Mouse (Mus musculus) small intestine, adult 2 months (tissue): ENCODE data around the gene Abcf2. TPM values are rescaled to one million over a fixed set of nuclear protein-coding genes. Genes with fewer than 3 reads are reported as not detected.

Experiments
- H3K27ac ChIP-seq: fragments of 200-500 bp; 2 replicates; pipeline ENCODE4 v1.5.1; 2012; ENCODE audit warnings: low read depth, low read length, control low read depth, inconsistent platforms; ENCODE audit not compliant: insufficient read depth
- H3K27me3 ChIP-seq: fragments of 200-500 bp; 2 replicates; pipeline ENCODE4 v1.6.1; 2012; ENCODE audit warnings: mild to moderate bottlenecking, moderate library complexity, low read length, inconsistent platforms; ENCODE audit not compliant: control insufficient read depth, insufficient read depth
- H3K36me3 ChIP-seq: fragments of 200-500 bp; 2 replicates; pipeline ENCODE4 v1.6.1; 2012; ENCODE audit warnings: mild to moderate bottlenecking, low read length, control low read depth, inconsistent platforms; ENCODE audit not compliant: control insufficient read depth, insufficient read depth
- H3K4me1 ChIP-seq: fragments of 200-500 bp; 2 replicates; pipeline ENCODE4 v1.6.1; 2012; ENCODE audit warnings: low read length, inconsistent platforms, mixed read lengths; ENCODE audit not compliant: control insufficient read depth, insufficient read depth, insufficient read length
- H3K4me3 ChIP-seq: fragments of 200-500 bp; 2 replicates; pipeline ENCODE4 v1.5.1; 2012; ENCODE audit warnings: low read depth, mild to moderate bottlenecking, control low read depth, inconsistent platforms, low read length, moderate library complexity
- CTCF ChIP-seq: fragments of 200-500 bp; IDR thresholded peaks from 2 replicates; pipeline ENCODE4 v1.5.1; 2012; ENCODE audit warnings: low read depth, mild to moderate bottlenecking, control low read depth, inconsistent platforms, low read length, moderate library complexity, mixed read lengths; ENCODE audit not compliant: insufficient replicate concordance, insufficient read length; ENCODE audit errors: extremely low read depth
- POLR2A ChIP-seq: fragments of 200-500 bp; IDR thresholded peaks from 2 replicates; pipeline ENCODE4 v1.6.1; 2012; ENCODE audit warnings: low read depth, mild to moderate bottlenecking, control low read depth, inconsistent platforms, low read length, moderate library complexity
- WGBS: fragments of 180-500 bp; shearing (Covaris S2); methylation state at CpG from one replicate; pipeline ENCODE4 v1.1.7; 2018; 5-methylcytosine and 5-hydroxymethylcytosine counted together
- polyA plus RNA-seq: library from polyadenylated mRNA; depleted of rRNA; stranded (reverse); fragments of >200 nt; gene quantifications from 2 replicates; pipeline ENCODE4 v1.2.3, GENCODE M21; 2012

Gene Abcf2
- polyA plus RNA-seq, 1 experiment = 32.3 TPM

- Histone ChIP-seq H3K27me3 (no peaks in the 10 kb centered on the region), H3K27ac (no peak overlapping the region), H3K4me1 (no peaks in the 10 kb centered on the region), H3K4me3 (no peak overlapping the region), H3K36me3 (no peaks in the 10 kb centered on the region)
- TF ChIP-seq CTCF (no peak), POLR2A (no peak)
- WGBS = 72% methylated on average over 8 of the region's 8 CpGs
Observed at GRCm38 (mm10) chr5:24620116-24620515, 42.8 kb upstream of the Abcf2 start.

DNA sequence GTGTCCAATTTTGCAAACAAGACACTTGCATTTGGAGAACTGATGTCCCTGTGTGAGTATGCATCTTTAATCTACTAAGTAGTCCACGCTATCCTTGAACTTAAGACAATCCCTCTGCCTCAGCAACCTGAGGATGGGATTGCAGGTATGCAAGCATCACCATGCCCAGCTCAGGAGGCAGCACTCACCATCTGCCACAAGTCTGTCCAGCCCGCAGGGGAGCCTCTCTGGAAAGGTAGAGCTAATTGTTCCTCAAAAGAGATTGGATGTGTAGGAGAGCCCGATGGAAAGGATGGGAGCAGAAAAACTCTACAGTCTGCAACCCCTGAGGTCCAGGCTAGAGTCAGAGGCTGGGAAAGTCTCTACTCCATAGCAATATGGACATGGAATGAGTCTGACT, 41.7 kb upstream of the Abcf2 start:
- WGBS = 77% methylated on average over 3 of the region's 3 CpGs
- Histone ChIP-seq H3K36me3 (no peaks in the 10 kb centered on the region), H3K27me3 (no peaks in the 10 kb centered on the region), H3K4me1 (no peaks in the 10 kb centered on the region), H3K27ac (no peak overlapping the region), H3K4me3 (no peak overlapping the region)
- TF ChIP-seq CTCF = no peak

GRCm38 (mm10) chr5:24615097-24615496, 37.8 kb upstream of the Abcf2 start:
- Histone ChIP-seq H3K27ac (no peak overlapping the region), H3K4me3 (no peak overlapping the region), H3K27me3 (no peaks in the 10 kb centered on the region), H3K4me1 (peaks cover 3% of the 10 kb centered on the region; the same call in 1 of the 2 replicates), H3K36me3 (no peaks in the 10 kb centered on the region)
- 77% methylated on average over 6 of the region's 6 CpGs for WGBS
- TF ChIP-seq POLR2A (no peak), CTCF (no peak)

GRCm38 (mm10) chr5:24612302-24612649, 35.0 kb upstream of the Abcf2 start:
- no peak overlapping the region for H3K27ac ChIP-seq
- H3K4me3 ChIP-seq = no peak overlapping the region
- peaks cover 3% of the 10 kb centered on the region; the same call in 1 of the 2 replicates for H3K4me1 ChIP-seq
- H3K27me3 ChIP-seq = no peaks in the 10 kb centered on the region
- TF ChIP-seq POLR2A = no peak
- no peak for TF ChIP-seq CTCF
- H3K36me3 ChIP-seq = no peaks in the 10 kb centered on the region
- 58% methylated on average over 5 of the region's 5 CpGs for WGBS

DNA sequence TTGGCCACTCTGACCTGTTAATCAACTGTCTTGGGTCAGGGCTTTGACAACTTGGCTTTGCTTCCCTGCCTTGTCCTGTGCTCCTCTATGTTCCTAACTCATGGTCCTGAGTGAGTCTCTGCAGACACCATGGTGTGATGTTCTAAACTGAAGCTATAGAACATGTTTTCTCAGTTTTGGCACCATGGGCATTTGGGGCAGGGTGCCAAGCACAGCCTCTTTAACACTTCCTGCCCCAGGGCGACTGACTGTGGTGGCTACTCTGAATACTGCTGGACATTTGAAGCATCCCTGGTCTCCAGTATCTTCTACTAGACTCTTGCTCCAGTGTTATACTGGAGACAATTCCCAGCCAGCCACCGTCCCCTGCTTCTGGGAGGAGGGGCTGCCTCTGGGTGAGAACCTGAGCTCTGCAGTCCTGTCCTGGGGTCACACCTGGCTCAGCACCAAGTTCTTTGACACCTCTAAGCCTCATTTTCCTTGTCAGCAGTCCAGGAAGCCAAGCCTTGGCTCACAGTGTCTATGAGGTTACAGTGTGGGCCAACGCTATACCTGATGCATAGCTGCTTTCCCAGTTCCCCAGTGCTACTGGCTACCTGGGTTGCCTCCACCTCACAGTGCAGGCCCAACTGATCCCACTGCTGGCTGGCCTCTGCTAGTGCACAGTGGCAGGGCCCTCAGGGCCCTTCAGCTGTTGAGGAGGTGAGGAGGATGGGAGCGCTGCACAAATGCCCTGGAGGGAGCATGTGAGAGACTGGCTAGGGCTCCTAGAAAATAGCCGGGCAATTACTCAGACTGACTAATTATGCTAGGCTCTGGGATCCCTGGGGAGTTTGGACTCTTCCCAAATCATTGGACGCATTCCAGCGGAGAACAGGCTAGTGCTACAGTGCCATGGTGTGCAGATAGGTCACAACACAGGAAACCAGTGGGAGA, 34.4 kb upstream of the Abcf2 start:
- H3K4me3 ChIP-seq = no peak overlapping the region
- H3K27me3 ChIP-seq = no peaks in the 10 kb centered on the region
- H3K4me1 ChIP-seq = peaks cover 3% of the 10 kb centered on the region; the same call in 1 of the 2 replicates
- H3K27ac ChIP-seq = no peak overlapping the region
- WGBS = 52% methylated on average over 7 of the region's 7 CpGs
- TF ChIP-seq CTCF (no peak), POLR2A (no peak)
- no peaks in the 10 kb centered on the region for H3K36me3 ChIP-seq

GRCm38 (mm10) chr5:24609388-24609787, 32.1 kb upstream of the Abcf2 start:
- Histone ChIP-seq H3K36me3 (no peaks in the 10 kb centered on the region), H3K27me3 (no peaks in the 10 kb centered on the region), H3K4me3 (no peak overlapping the region), H3K4me1 (peaks cover 5% of the 10 kb centered on the region), H3K27ac (no peak overlapping the region)
- TF ChIP-seq CTCF (no peak), POLR2A (no peak)
- 24% methylated on average over 5 of the region's 5 CpGs for WGBS

- H3K4me1 ChIP-seq = peaks cover 17% of the 10 kb centered on the region
- peaks cover 10% of the 10 kb centered on the region; the same call in 1 of the 2 replicates for H3K27me3 ChIP-seq
- H3K4me3 ChIP-seq = no peak overlapping the region
- TF ChIP-seq CTCF (no peak), POLR2A (no peak)
- H3K27ac ChIP-seq = no peak overlapping the region
- WGBS = 74% methylated on average over 14 of the region's 14 CpGs
- no peaks in the 10 kb centered on the region for H3K36me3 ChIP-seq
Observed at GRCm38 (mm10) chr5:24605980-24606665, 28.9 kb upstream of the Abcf2 start.
